Mouse (Mus musculus) erythroblast, adult 5-6 weeks (primary cell): Measurements from ENCODE around the gene Gpr176. TPM values are rescaled to one million over a fixed set of nuclear protein-coding genes. Genes with fewer than 3 reads are reported as not detected.

Experiments used
- ATAC-seq: replicated peaks from 2 replicates; pipeline ENCODE4 v1.8.0; 2016; ENCODE audit warnings: moderate number of reproducible peaks, mild to moderate bottlenecking, moderate TSS enrichment, inconsistent platforms; ENCODE audit not compliant: poor library complexity, low FRiP score, severe bottlenecking
- total RNA-seq, 2 experiments: library from RNA; stranded (forward) in 1 of 2; stranded (reverse) in 1 of 2; fragments of 150-400 nt in 1 of 2; fragments of 200-764, 138-1000 nt in 1 of 2; gene quantifications; 2 replicates each; pipeline versions ENCODE4 v1.2.3 to v1.2.4; 2015 to 2017; ENCODE audit warnings: low replicate concordance in 2 of 2

Gpr176 gene
- total RNA-seq, 2 experiments from 2014 or later: not detected

- peak; percentile 92 for ATAC-seq
Observed at GRCm38 (mm10) chr2:118256621-118257053, 116.6 kb downstream of the Gpr176 start, which contains the start of gene Fsip1. TSS of gene Fsip1 (minus strand) at chr2:118256966.

- ATAC-seq: no peak
Observed at GRCm38 (mm10) chr2:118254516-118254915, 118.7 kb downstream of the Gpr176 start.

- ATAC-seq: no peak
Observed at GRCm38 (mm10) chr2:118248966-118249365, 124.3 kb downstream of the Gpr176 start.

GRCm38 (mm10) chr2:118248016-118248415, 125.2 kb downstream of the Gpr176 start:
- ATAC-seq: no peak

GRCm38 (mm10) chr2:118245914-118246313, 127.3 kb downstream of the Gpr176 start:
- ATAC-seq: peak; percentile 64; the same call in 1 of the 2 replicates

- ATAC-seq: no peak
Observed at GRCm38 (mm10) chr2:118236196-118236595, 137.0 kb downstream of the Gpr176 start.

- no peak for ATAC-seq
Observed at GRCm38 (mm10) chr2:118235614-118236013, 137.6 kb downstream of the Gpr176 start.

- ATAC-seq: no peak
Observed at GRCm38 (mm10) chr2:118230544-118230943, 142.7 kb downstream of the Gpr176 start.

- ATAC-seq: no peak
Observed at GRCm38 (mm10) chr2:118228486-118229079, 144.6 kb downstream of the Gpr176 start.

Other genes starting within 250 kb of the Gpr176 start
- gene Fsip1, start 116.5 kb downstream of the Gpr176 start, total RNA-seq (2015; ENCODE audit: low replicate concordance): not detected in 2 replicates
- not detected in 2 replicates for gene Fsip1, start 116.5 kb downstream of the Gpr176 start, total RNA-seq (2017; ENCODE audit: low replicate concordance)
- gene Eif2ak4, start 15.2 kb upstream of the Gpr176 start, total RNA-seq (2015; ENCODE audit: low replicate concordance): 3.1 and 7.3 TPM in 2 replicates
- gene Eif2ak4, start 15.2 kb upstream of the Gpr176 start, total RNA-seq (2017; ENCODE audit: low replicate concordance): 2.6 and 3.1 TPM in 2 replicates
- 39.8 and 109 TPM in 2 replicates for gene Srp14, start 106.3 kb upstream of the Gpr176 start, total RNA-seq (2015; ENCODE audit: low replicate concordance)
- 61.2 and 71.2 TPM in 2 replicates for gene Srp14, start 106.3 kb upstream of the Gpr176 start, total RNA-seq (2017; ENCODE audit: low replicate concordance)
- 2.1 and 12.7 TPM in 2 replicates for gene Bmf, start 176.3 kb upstream of the Gpr176 start, total RNA-seq (2015; ENCODE audit: low replicate concordance)
- gene Bmf, start 176.3 kb upstream of the Gpr176 start, total RNA-seq (2017; ENCODE audit: low replicate concordance): 1.4 and 3.2 TPM in 2 replicates
- 21.7 and 41.2 TPM in 2 replicates for gene Bub1b, start 224.8 kb upstream of the Gpr176 start, total RNA-seq (2015; ENCODE audit: low replicate concordance)
- gene Bub1b, start 224.8 kb upstream of the Gpr176 start, total RNA-seq (2017; ENCODE audit: low replicate concordance): 36.4 and 48.5 TPM in 2 replicates